Mouse (Mus musculus) spleen, adult 18-20 months (tissue): Measurements from ENCODE around the gene Gm28845.
A peak's percentile ranks its signal among the peaks of the same experiment; 100 is the strongest.

Experiments used
- DNase-seq, 2 experiments: peaks; one replicate each; pipeline ENCODE4 v3.0.0; 2022; ENCODE audit warnings: mixed read lengths in 2 of 2

Gm28845 gene

GRCm38 (mm10) chr1:65119438-65119837 is at the start of gene Gm28845:
Gene Gm28845 (minus strand): TSS chr1:65119558.
- no peak for DNase-seq

GRCm38 (mm10) chr1:65167496-65167895 is 48.1 kb upstream of the Gm28845 start:
- DNase-seq: no peak

- no peak for DNase-seq
These were observed 42.9 kb upstream of the Gm28845 start for GRCm38 (mm10) chr1:65162210-65162609.

- DNase-seq: no peak
These were observed 36.8 kb upstream of the Gm28845 start for GRCm38 (mm10) chr1:65156111-65156510.

- DNase-seq: no peak
These were observed 35.5 kb upstream of the Gm28845 start for GRCm38 (mm10) chr1:65154814-65155213.

GRCm38 (mm10) chr1:65147971-65148370 is 28.6 kb upstream of the Gm28845 start:
- DNase-seq: no peak

GRCm38 (mm10) chr1:65147326-65147725 is 28.0 kb upstream of the Gm28845 start:
- DNase-seq: no peak

GRCm38 (mm10) chr1:65146601-65147000 is 27.2 kb upstream of the Gm28845 start:
- DNase-seq: no peak

- no peak for DNase-seq
These were observed 25.4 kb upstream of the Gm28845 start for GRCm38 (mm10) chr1:65144783-65145182.

- no peak for DNase-seq
These were observed 18.2 kb upstream of the Gm28845 start for GRCm38 (mm10) chr1:65137560-65137959.

- DNase-seq: no peak
These were observed 13.5 kb upstream of the Gm28845 start for GRCm38 (mm10) chr1:65132833-65133232.

GRCm38 (mm10) chr1:65131671-65132070 is 12.3 kb upstream of the Gm28845 start:
- DNase-seq: no peak

GRCm38 (mm10) chr1:65130226-65130625 is 10.9 kb upstream of the Gm28845 start:
- no peak for DNase-seq

- DNase-seq: no peak
These were observed 10.3 kb upstream of the Gm28845 start for GRCm38 (mm10) chr1:65129634-65130180.

GRCm38 (mm10) chr1:65122574-65123372 is 3.4 kb upstream of the Gm28845 start, which contains the start of gene D630023F18Rik:
Gene D630023F18Rik (minus strand): TSS chr1:65123214.
- no peak for DNase-seq

- DNase-seq: no peak
These were observed 1.0 kb downstream of the Gm28845 start for GRCm38 (mm10) chr1:65118150-65118913.

- DNase-seq: no peak
These were observed 5.7 kb downstream of the Gm28845 start for GRCm38 (mm10) chr1:65113536-65114172.

GRCm38 (mm10) chr1:65112807-65113196 is 6.6 kb downstream of the Gm28845 start:
- DNase-seq: no peak

GRCm38 (mm10) chr1:65112031-65112806 is 7.1 kb downstream of the Gm28845 start:
- DNase-seq: peak in 1 of 2 experiments; percentile 42

- no peak for DNase-seq
These were observed 9.5 kb downstream of the Gm28845 start for GRCm38 (mm10) chr1:65109756-65110435.

- no peak for DNase-seq
These were observed 10.2 kb downstream of the Gm28845 start for GRCm38 (mm10) chr1:65109196-65109595.
